Mouse (Mus musculus): ENCODE measurements at regions not wholly inside any gene's neighbourhood (a gene's known extent, or its start where the extent isn't known, plus 50 kb on each side); places are given as distances from the start of the nearest gene placed in this dataset.

GRCm38 (mm10) chr8:40186715-40187583 lies 487.9 kb upstream of the Adam24 start:
- TF ChIP-seq CHD2 (IDR thresholded peaks at IDR 0.05; ENCODE audit: low read depth, low read length) (no peak), MAFK (IDR thresholded peaks at IDR 0.05; ENCODE audit: insufficient read depth, low read depth, low read length) (no peak)

Data from ES-E14 (cell line).